Comparison of ENCODE assay signal across 9 mouse cellular contexts in the genomic region with DNA sequence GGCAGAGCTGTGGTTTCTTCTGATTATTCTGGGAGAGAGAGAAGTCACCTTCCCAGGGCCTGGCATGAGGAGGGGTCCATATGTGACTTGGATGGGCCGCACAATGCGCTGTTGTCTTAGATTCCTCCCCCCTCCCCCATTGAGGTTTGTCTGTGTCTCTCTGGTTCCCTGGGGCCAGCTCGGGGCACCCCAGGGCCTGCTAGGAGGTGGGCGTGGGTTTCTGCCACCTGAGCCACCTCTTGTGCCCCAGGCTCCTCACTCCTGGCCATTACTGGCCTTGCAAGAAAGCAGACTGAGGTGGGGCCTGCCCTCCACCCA. TPM values are rescaled to one million over a fixed set of nuclear protein-coding genes. Genes with fewer than 3 reads are reported as not detected.
A peak's percentile ranks its signal among the peaks of the same experiment; 100 is the strongest.
DNase-seq lines count a peak whose midpoint lies in the region; ATAC-seq and TF ChIP-seq lines count a peak whose summit lies in the region.
"Had no signal": no experiment of that assay in that cellular context is flagged by ENCODE, and none has a peak within 500 bp of the region (broad histone marks: within the 10 kb centered on the region; RNA-seq: fewer than 3 reads in every experiment).

No protein-coding gene starts in this region.

- H3K4me2 ChIP-seq in forebrain, embryonic 11.5 days (ENCODE audit: low read depth, low read length, severe bottlenecking) = no peak overlapping the region
- H3K4me2 ChIP-seq in forebrain, embryonic 14.5 days (ENCODE audit: low read length) = peak overlapping the region; percentile 94
- peak overlapping the region; percentile 99 for H3K4me2 ChIP-seq in liver, embryonic 13.5 days

- H3K9ac ChIP-seq in forebrain, embryonic 11.5 days (ENCODE audit: low read length) = no peak overlapping the region
- peak overlapping the region; percentile 88 for H3K9ac ChIP-seq in forebrain, embryonic 14.5 days (ENCODE audit: low read length)
- peak overlapping the region; percentile 94 for H3K9ac ChIP-seq in liver, embryonic 13.5 days

- H3ac ChIP-seq in C2C12 (ENCODE audit: control insufficient read depth, insufficient read length, low read depth) = peak overlapping the region; percentile 93

- peak overlapping the region; percentile 91 for H3K4me3 ChIP-seq in forebrain, embryonic 10.5 days
- no peak overlapping the region for H3K4me3 ChIP-seq in forebrain, embryonic 11.5 days (ENCODE audit: low read depth, low read length)
- peak overlapping the region; percentile 93 for H3K4me3 ChIP-seq in C2C12 (ENCODE audit: insufficient read depth, poor library complexity, severe bottlenecking)
- peak overlapping the region; percentile 82; the same call in 1 of the 2 replicates for H3K4me3 ChIP-seq in forebrain, embryonic 14.5 days (ENCODE audit: low read depth, low read length)
- H3K4me3 ChIP-seq in liver, embryonic 13.5 days (replicated peaks) = peak overlapping the region; percentile 92

- H3K27me3 ChIP-seq in forebrain, embryonic 10.5 days (ENCODE audit: poor library complexity, severe bottlenecking) = peaks cover 17% of the 10 kb centered on the region
- peaks cover 15% of the 10 kb centered on the region for H3K27me3 ChIP-seq in forebrain, embryonic 11.5 days (ENCODE audit: control insufficient read depth, insufficient read depth, low read length)
- no peaks in the 10 kb centered on the region for H3K27me3 ChIP-seq in C2C12 (ENCODE audit: control insufficient read depth, insufficient read depth, insufficient read length)
- H3K27me3 ChIP-seq in forebrain, embryonic 14.5 days (replicated peaks; ENCODE audit: control insufficient read depth, insufficient read depth, low read length) = peaks cover 14% of the 10 kb centered on the region
- no peaks in the 10 kb centered on the region for H3K27me3 ChIP-seq in liver, embryonic 13.5 days

- H3K9me3 ChIP-seq in forebrain, embryonic 10.5 days = 0 out of 2 replicates have a peak, but pooled peaks cover 7% of the 10 kb centered on the region
- no peaks in the 10 kb centered on the region for H3K9me3 ChIP-seq in forebrain, embryonic 11.5 days (ENCODE audit: control insufficient read depth, low read length)
- H3K9me3 ChIP-seq in forebrain, embryonic 14.5 days (replicated peaks; ENCODE audit: control insufficient read depth, low read length) = no peaks in the 10 kb centered on the region
- H3K9me3 ChIP-seq in liver, embryonic 13.5 days (replicated peaks) = no peaks in the 10 kb centered on the region

- H3K27ac ChIP-seq in forebrain, embryonic 10.5 days = peak overlapping the region; percentile 97
- H3K27ac ChIP-seq in forebrain, embryonic 11.5 days (ENCODE audit: low read depth, low read length) = no peak overlapping the region
- no peak overlapping the region for H3K27ac ChIP-seq in forebrain, embryonic 14.5 days (ENCODE audit: low read depth, low read length)
- H3K27ac ChIP-seq in liver, embryonic 13.5 days = peak overlapping the region; percentile 88

- H3K36me3 ChIP-seq in forebrain, embryonic 10.5 days (replicated peaks) = peaks cover 27% of the 10 kb centered on the region
- H3K36me3 ChIP-seq in forebrain, embryonic 11.5 days (ENCODE audit: control insufficient read depth, insufficient read depth, low read length) = peaks cover 3% of the 10 kb centered on the region; the same call in 1 of the 2 replicates
- peaks cover 15% of the 10 kb centered on the region for H3K36me3 ChIP-seq in C2C12 (ENCODE audit: control insufficient read depth, insufficient read depth)
- H3K36me3 ChIP-seq in forebrain, embryonic 14.5 days (ENCODE audit: control insufficient read depth, insufficient read depth, low read length) = peaks cover 13% of the 10 kb centered on the region
- peaks cover 57% of the 10 kb centered on the region for H3K36me3 ChIP-seq in liver, embryonic 13.5 days

- TF ChIP-seq CTCF in C2C12 (IDR thresholded peaks at IDR 0.05; ENCODE audit: control insufficient read depth, insufficient read depth, insufficient read length) = no peak

- peaks cover 70% of the 10 kb centered on the region for H3K4me1 ChIP-seq in forebrain, embryonic 10.5 days
- H3K4me1 ChIP-seq in forebrain, embryonic 11.5 days (replicated peaks; ENCODE audit: control insufficient read depth, insufficient read depth, low read length) = peaks cover 23% of the 10 kb centered on the region
- H3K4me1 ChIP-seq in forebrain, embryonic 14.5 days (ENCODE audit: control insufficient read depth, insufficient read depth, low read length) = peaks cover 13% of the 10 kb centered on the region
- peaks cover 77% of the 10 kb centered on the region for H3K4me1 ChIP-seq in liver, embryonic 13.5 days (replicated peaks)

- peaks cover 58% of the 10 kb centered on the region for H3K79me3 ChIP-seq in C2C12 (ENCODE audit: low read depth)

- DNase-seq in forebrain, embryonic 10.5 days (ENCODE audit: extremely low spot score, low spot score) = no peak
- no peak for DNase-seq in forebrain, embryonic 11.5 days (ENCODE audit: low spot score)
- no peak for DNase-seq in forebrain, embryonic 14.5 days (ENCODE audit: low spot score)
- no peak for DNase-seq in liver, embryonic 13.5 days
- no peak for DNase-seq in kidney, postnatal 14 days
- no peak for DNase-seq in ovary, postnatal 36 days (ENCODE audit: low spot score)
- DNase-seq: thymus, postnatal 14 days had no signal

- WGBS in forebrain, embryonic 10.5 days = 63% methylated on average over 4 of the region's 4 CpGs
- 75% methylated on average over 4 of the region's 4 CpGs for WGBS in forebrain, embryonic 11.5 days
- WGBS in forebrain, embryonic 14.5 days = 81% methylated on average over 4 of the region's 4 CpGs
- WGBS in liver, embryonic 13.5 days (ENCODE audit: insufficient replicate concordance) = 55% methylated on average over 4 of the region's 4 CpGs

- peaks cover 68% of the 10 kb centered on the region for H3K79me2 ChIP-seq in C2C12 (ENCODE audit: control insufficient read depth, insufficient read depth)

- no peak for ATAC-seq in forebrain, embryonic 11.5 days (replicated peaks; ENCODE audit: low FRiP score)
- ATAC-seq in forebrain, embryonic 14.5 days = no peak
- ATAC-seq in liver, embryonic 13.5 days (ENCODE audit: low read depth) = no peak
- no peak for ATAC-seq in inflammation-experienced regulatory T-cells, adult 6 months

TF ChIP-seq in C2C12, 6 proteins besides CTCF, POLR2A, EP300 and RAD21:
- TF ChIP-seq FOSL1 (IDR thresholded peaks at IDR 0.05; ENCODE audit: insufficient read depth, low read length, poor library complexity, severe bottlenecking) (no peak), USF1 (IDR thresholded peaks at IDR 0.05; ENCODE audit: low read depth) (no peak), MYOG (IDR thresholded peaks at IDR 0.05; ENCODE audit: control insufficient read depth, extremely low read depth, insufficient read length) (no peak), MAX (IDR thresholded peaks at IDR 0.05) (no peak), MYOD1 (IDR thresholded peaks at IDR 0.05; ENCODE audit: control insufficient read depth, insufficient read length, low read depth) (no peak), CEBPB (IDR thresholded peaks at IDR 0.05; ENCODE audit: low read depth) (no peak)

RNA-seq across cellular contexts. Expression of a gene that starts 4.5 kb away (rescaled TPM):
- polyA plus RNA-seq in forebrain, embryonic 10.5 days (2016; fragmentation: Nextera tagmentation; extraction: Ambion mirVana) = 6.8 and 7.5 TPM in 2 replicates
- 8.8 and 10.1 TPM in 2 replicates for polyA plus RNA-seq in forebrain, embryonic 11.5 days (2014; fragmentation: Nextera tagmentation; extraction: Ambion mirVana)
- 19.9 TPM for polyA plus RNA-seq in C2C12 (2012; fragmentation: generic; extraction: Trizol)
- polyA plus RNA-seq in forebrain, embryonic 14.5 days (2014; fragmentation: Nextera tagmentation; extraction: Ambion mirVana) = 6.2 and 8.2 TPM in 2 replicates
- 49.1 and 49.6 TPM in 2 replicates for polyA plus RNA-seq in liver, embryonic 13.5 days (2015; fragmentation: Nextera tagmentation; extraction: Ambion mirVana)
- polyA plus RNA-seq in inflammation-experienced regulatory T-cells, adult 6 months (2017; shearing (Covaris generic)) = 10 to 100 TPM in 1 of 3 experiments, 1 to 10 TPM in 2; 8.5 to 10.8 (median 9.3) TPM

RNA-seq across cellular contexts. Expression of a gene that starts 28.2 kb away (rescaled TPM):
- 56.2 and 58.7 TPM in 2 replicates for polyA plus RNA-seq in forebrain, embryonic 10.5 days (2016; fragmentation: Nextera tagmentation; extraction: Ambion mirVana)
- polyA plus RNA-seq in forebrain, embryonic 11.5 days (2014; fragmentation: Nextera tagmentation; extraction: Ambion mirVana) = 54.0 and 65.0 TPM in 2 replicates
- 31.6 TPM for polyA plus RNA-seq in C2C12 (2012; fragmentation: generic; extraction: Trizol)
- polyA plus RNA-seq in forebrain, embryonic 14.5 days (2014; fragmentation: Nextera tagmentation; extraction: Ambion mirVana) = 44.0 and 45.5 TPM in 2 replicates
- polyA plus RNA-seq in liver, embryonic 13.5 days (2015; fragmentation: Nextera tagmentation; extraction: Ambion mirVana) = 23.5 and 23.8 TPM in 2 replicates
- 10 to 100 TPM; 15.4 to 21.5 (median 17.1) TPM for polyA plus RNA-seq in inflammation-experienced regulatory T-cells, adult 6 months (2017; shearing (Covaris generic))

RNA-seq across cellular contexts. Expression of a gene that starts 33.8 kb away (rescaled TPM):
- polyA plus RNA-seq in forebrain, embryonic 10.5 days (2016; fragmentation: Nextera tagmentation; extraction: Ambion mirVana) = 186 and 206 TPM in 2 replicates
- polyA plus RNA-seq in forebrain, embryonic 11.5 days (2014; fragmentation: Nextera tagmentation; extraction: Ambion mirVana) = 212 and 232 TPM in 2 replicates
- 92.2 TPM for polyA plus RNA-seq in C2C12 (2012; fragmentation: generic; extraction: Trizol)
- 180 and 203 TPM in 2 replicates for polyA plus RNA-seq in forebrain, embryonic 14.5 days (2014; fragmentation: Nextera tagmentation; extraction: Ambion mirVana)
- polyA plus RNA-seq in liver, embryonic 13.5 days (2015; fragmentation: Nextera tagmentation; extraction: Ambion mirVana) = 127 and 130 TPM in 2 replicates
- polyA plus RNA-seq in inflammation-experienced regulatory T-cells, adult 6 months (2017; shearing (Covaris generic)) = 10 to 100 TPM; 22.1 to 27.1 (median 23.3) TPM

RNA-seq across cellular contexts. Expression of a gene that starts 36.9 kb away (rescaled TPM):
- polyA plus RNA-seq in forebrain, embryonic 10.5 days (2016; fragmentation: Nextera tagmentation; extraction: Ambion mirVana) = 596 and 599 TPM in 2 replicates
- 467 and 501 TPM in 2 replicates for polyA plus RNA-seq in forebrain, embryonic 11.5 days (2014; fragmentation: Nextera tagmentation; extraction: Ambion mirVana)
- polyA plus RNA-seq in C2C12 (2012; fragmentation: generic; extraction: Trizol) = 2,537 TPM
- 474 and 520 TPM in 2 replicates for polyA plus RNA-seq in forebrain, embryonic 14.5 days (2014; fragmentation: Nextera tagmentation; extraction: Ambion mirVana)
- polyA plus RNA-seq in liver, embryonic 13.5 days (2015; fragmentation: Nextera tagmentation; extraction: Ambion mirVana) = 369 and 384 TPM in 2 replicates
- 1,000 to 10,000 TPM in 1 of 3 experiments, 100 to 1,000 TPM in 2; 925 to 1,158 (median 972) TPM for polyA plus RNA-seq in inflammation-experienced regulatory T-cells, adult 6 months (2017; shearing (Covaris generic))

RNA-seq across cellular contexts. Expression of a gene that starts 40.8 kb away (rescaled TPM):
- polyA plus RNA-seq in forebrain, embryonic 10.5 days (2016; fragmentation: Nextera tagmentation; extraction: Ambion mirVana) = 0.14 and 0.22 TPM in 2 replicates
- 0.33 and 0.49 TPM in 2 replicates for polyA plus RNA-seq in forebrain, embryonic 11.5 days (2014; fragmentation: Nextera tagmentation; extraction: Ambion mirVana)
- polyA plus RNA-seq in C2C12 (2012; fragmentation: generic; extraction: Trizol) = 0.06 TPM
- 0.14 and 0.25 TPM in 2 replicates for polyA plus RNA-seq in forebrain, embryonic 14.5 days (2014; fragmentation: Nextera tagmentation; extraction: Ambion mirVana)
- 22.3 and 22.5 TPM in 2 replicates for polyA plus RNA-seq in liver, embryonic 13.5 days (2015; fragmentation: Nextera tagmentation; extraction: Ambion mirVana)
- polyA plus RNA-seq in inflammation-experienced regulatory T-cells, adult 6 months (2017; shearing (Covaris generic)) = not detected

Comparison
In these comparisons a context has a peak if more than half of its experiments do, and no peak if none do; other contexts are left out.
1. H3K27ac ChIP-seq: peak in forebrain, embryonic 10.5 days (single experiment) and liver, embryonic 13.5 days (single experiment); none in forebrain, embryonic 11.5 days (single experiment) and forebrain, embryonic 14.5 days (single experiment).